Mouse (Mus musculus) regulatory T cell (primary cell): ENCODE data around the gene Iqcf1.

Experiments
- in situ Hi-C: fragments of 300-600 bp; cut with MboI, MseI; formaldehyde crosslinking; loops from one replicate; pipeline ENCODE4 v1.15.1; 2025; ENCODE audit warnings: high pct_unique_total_duplicates

Iqcf1 gene

GRCm38 (mm10) chr9:106499667-106500066 is at the start of gene Iqcf1:
TSS of gene Iqcf1 (plus strand) at chr9:106499967.
- in situ Hi-C loops, result no loop called here

DNA sequence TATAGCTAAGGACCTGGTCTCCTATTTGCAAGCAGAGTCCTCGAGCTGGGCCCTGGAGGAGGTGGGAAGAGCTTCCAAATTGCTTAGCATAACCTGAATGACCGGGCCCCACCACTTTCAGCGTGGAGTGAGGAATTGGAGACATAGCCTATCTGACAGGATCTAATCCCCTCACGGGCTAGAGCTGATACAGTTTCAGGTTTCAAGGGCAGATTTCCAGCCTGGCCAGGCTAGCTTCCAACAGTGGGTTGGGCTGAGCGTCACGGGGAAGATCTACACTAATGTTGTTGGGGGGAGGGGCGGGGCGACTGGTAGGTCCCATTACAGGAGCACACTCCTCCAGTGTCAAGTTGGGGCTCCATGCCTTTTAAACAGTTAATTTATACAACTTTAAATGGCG is 49.1 kb upstream of the Iqcf1 start:
- in situ Hi-C loops, result no loop called here

DNA sequence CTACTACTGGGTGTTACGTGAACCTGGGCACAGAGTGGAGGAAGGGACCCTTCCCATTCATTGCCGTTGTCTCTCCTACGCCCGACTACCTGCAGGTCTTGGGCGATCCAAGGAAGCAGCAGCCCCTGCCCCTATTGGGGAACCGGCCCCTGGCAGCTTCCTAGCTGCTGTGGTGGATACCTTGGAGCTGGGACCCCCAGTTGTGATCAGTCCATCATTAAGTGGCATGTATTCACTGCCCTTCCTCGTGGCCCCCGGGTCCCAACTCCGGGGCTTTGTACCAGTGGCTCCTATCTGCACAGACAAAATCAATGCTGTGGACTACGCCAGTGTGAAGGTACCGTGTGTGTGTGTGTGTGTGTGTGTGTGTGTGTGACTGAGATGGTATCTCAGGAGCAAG is 48.5 kb upstream of the Iqcf1 start:
- in situ Hi-C loops, result no loop called here

DNA sequence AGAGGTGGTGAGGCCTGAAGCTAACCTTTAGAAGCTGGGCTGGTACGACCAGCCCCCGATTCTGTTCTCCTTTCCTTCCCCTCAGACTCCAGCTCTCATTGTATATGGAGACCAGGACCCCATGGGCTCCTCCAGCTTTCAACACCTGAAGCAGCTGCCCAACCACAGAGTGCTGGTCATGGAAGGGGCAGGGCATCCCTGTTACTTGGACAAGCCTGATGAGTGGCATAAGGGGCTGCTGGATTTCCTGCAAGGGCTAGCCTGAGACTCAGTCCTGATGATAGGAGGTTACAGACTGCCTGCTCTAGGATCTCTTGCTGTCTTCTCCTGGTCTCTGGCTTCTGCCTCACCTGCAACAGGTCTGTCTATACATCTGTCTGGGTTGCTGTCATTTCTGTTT is 47.9 kb upstream of the Iqcf1 start:
- in situ Hi-C loops, result no loop called here

- in situ Hi-C loops, result no loop called here
Observed at GRCm38 (mm10) chr9:106452351-106452750, 47.4 kb upstream of the Iqcf1 start.

GRCm38 (mm10) chr9:106452821-106453220 is 46.9 kb upstream of the Iqcf1 start:
- in situ Hi-C loops, result no loop called here

- in situ Hi-C loops, result no loop called here
Observed at GRCm38 (mm10) chr9:106453271-106454070, 46.3 kb upstream of the Iqcf1 start, which contains the start of gene Pcbp4. TSS of gene Pcbp4 (plus strand) at chr9:106453291.

DNA sequence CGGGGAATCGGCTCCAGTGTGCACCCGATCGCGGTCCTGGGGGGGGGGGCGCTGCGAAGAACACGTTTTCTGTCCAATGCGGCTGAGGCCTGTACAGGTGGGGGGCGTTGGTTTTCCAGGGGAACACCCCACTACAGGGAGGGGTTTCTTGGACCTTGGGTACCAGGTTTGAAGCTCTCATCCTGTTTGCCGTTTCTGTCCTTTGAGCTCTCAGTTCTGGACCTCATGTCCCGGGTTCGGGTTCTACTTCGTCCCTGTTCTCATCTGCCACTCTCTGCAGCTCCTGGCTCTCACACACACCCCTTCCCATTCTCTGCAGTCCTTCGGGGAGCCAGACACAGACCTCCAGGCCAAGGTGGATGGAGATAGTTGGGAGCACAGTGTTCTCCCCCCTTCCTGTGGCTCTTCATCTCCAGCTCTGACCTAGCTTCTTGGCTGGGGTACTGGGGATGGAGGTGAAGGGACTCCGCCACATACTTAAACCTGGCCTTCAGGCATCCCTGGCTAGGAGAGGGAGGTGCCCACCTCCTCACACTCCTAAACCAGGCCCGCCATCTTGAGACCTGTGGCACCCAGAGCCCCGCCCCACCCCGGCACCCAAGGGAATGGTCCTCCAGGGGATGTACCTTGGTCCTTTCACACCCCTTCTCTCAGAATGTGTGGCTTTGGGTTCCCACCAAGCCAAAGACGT is 45.6 kb upstream of the Iqcf1 start:
- in situ Hi-C loops, result no loop called here

DNA sequence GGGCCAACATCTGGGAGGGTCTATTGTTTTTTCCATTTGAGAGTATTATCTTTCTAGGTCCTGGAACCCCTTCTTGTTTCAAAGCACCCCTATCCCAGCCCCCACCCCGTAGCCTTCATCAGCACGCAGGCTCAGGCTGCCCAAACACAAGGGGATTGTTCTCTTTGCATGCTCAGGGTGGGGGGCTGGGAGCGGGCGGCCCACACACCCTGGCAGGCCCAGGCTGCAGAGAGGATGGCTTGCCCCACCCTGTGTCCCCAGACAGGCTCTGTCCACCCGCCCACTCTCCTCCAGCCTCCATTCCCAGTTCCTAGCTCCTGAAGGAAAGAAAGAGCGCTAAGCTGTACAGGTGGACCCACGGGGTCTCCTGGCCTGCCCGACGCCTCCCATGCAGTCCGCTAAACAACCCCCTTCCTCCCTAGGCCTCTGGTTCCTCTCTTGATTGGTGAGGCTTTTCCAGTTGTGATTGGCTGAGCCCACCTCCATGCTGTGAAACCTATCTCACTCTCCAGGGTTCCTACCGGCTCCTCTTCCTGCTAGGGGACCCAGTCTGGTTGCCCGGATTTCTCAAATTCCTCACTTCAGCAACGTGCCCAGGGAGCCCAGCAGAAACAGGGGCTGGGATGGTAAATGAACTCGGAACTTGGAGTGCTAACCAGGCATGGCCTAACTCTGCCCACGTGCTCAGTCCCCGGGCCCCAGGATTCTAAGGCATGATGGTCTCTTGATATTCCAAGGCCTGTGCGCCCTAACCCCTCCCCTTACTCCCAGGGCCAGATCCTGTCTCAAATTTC is 44.7 kb upstream of the Iqcf1 start:
- in situ Hi-C loops, result no loop called here

- in situ Hi-C loops, result no loop called here
Observed at GRCm38 (mm10) chr9:106456325-106457162, 43.2 kb upstream of the Iqcf1 start.

DNA sequence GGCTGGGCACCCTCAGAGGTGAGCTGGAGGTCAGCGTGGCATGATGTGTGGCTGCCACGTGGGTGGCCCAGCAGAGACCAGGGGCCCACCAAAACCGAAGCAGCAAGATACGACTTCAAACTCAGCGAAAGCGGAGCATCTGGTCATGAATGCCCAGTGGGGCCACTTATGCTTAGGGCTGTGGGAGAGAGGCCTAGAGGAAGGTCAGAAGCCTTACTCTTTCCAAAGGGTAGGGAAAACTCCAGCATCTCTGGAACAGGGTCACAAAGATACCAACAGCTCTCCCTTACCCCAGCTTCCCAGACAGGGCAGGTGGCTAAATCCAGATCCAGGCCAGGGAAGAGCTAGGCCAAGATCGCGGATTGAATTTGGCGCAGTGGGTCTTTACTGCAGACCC is 42.6 kb upstream of the Iqcf1 start:
- in situ Hi-C loops, result no loop called here

DNA sequence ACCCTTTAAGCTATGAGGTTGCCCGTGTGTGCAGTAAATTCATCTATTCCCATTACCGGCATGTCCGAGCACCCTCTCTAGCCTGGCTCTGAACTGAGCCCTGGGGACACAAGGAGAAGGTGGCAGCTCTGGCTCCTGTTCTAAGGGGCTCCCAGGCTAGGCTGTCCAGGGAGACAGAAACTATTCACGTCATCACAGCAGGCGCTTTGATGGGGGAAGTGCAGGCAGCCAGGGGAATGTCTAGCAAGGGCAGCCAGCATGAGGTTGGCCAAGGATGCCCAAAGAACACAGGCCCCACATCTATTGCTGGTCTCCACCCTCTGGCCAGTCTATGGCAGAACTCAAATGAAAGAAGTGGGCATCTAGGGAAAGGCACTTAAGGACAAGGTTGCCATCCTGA is 41.8 kb upstream of the Iqcf1 start:
- in situ Hi-C loops, result no loop called here

DNA sequence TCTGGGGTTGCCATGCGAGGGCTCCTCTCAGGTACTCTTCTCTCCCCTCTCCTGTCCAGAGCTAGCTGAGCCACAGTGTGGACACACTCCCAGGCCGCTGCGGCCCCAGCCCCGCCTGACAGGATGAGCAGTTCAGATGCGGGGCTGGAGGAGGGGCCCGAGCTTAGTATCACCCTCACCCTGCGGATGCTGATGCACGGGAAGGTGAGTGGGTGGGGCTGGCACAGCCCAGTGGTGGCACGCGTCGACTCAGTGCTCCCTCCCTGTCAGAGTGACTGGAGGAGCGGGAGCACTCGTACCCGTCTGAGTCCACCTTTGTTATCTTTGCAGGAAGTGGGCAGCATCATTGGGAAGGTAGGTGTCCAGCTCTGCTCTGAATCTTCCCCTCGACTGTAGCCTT is 39.8 kb upstream of the Iqcf1 start:
- in situ Hi-C loops, result no loop called here

DNA sequence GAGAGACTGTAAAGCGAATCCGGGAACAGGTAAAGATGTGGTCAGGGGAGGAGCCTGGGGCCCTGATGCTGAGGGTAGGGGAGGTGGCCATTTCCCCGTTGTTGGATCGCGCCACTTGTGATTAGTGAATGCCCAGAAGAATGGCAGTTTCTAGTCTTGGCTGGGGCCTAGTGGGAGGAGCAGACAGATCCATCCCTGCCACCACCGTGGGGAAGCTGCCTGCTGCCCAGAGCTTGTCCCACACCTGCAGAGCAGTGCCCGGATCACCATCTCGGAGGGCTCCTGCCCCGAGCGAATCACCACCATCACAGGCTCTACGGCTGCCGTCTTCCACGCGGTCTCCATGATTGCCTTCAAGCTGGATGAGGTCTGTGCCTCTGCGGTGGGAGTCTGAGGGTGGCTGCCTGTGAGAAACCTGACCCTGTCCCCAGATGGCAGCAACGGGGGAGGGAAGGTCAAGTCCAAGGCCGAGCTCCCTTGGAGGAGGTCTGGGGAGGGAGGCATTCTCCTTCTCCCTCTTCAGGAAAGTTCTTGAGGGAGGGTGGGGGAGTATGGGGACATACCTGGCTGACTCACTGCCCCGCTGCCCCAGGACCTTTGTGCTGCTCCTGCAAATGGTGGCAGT is 39.3 kb upstream of the Iqcf1 start:
- in situ Hi-C loops, result no loop called here

- in situ Hi-C loops, result no loop called here
Observed at GRCm38 (mm10) chr9:106461026-106461415, 38.7 kb upstream of the Iqcf1 start.

DNA sequence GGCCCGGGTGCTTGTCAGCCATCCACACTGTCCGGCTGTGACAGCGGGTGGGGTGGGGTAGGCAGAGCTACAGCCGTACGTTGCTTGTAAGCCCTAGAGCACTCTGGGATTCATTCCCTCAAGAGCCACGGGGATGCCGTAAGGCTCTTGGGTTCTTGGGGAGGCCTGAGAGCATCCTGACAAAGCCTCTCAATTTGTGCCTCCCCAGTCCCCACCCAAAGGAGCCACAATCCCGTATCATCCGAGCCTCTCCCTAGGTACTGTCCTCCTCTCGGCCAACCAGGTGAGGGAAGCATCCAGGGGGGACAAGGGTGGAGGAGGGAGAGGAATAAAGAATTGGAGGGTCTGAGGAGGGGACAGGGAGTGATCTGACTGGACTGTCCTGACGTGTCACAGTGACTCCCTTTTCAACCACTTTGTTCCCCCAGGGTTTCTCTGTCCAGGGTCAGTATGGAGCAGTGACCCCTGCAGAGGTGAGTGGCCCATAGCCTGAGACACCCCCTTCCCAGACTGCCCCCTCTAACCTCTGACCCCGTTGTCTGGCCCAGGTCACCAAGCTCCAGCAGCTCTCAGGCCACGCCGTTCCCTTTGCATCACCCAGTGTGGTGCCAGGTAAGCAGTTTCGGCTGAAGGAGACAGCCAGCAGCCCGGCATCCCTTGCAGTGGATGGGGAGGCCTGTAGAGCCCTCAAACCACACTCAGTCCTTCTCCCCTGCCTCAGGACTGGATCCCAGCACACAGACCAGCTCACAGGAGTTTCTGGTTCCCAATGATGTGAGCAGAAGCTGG is 37.9 kb upstream of the Iqcf1 start:
- in situ Hi-C loops, result no loop called here

DNA sequence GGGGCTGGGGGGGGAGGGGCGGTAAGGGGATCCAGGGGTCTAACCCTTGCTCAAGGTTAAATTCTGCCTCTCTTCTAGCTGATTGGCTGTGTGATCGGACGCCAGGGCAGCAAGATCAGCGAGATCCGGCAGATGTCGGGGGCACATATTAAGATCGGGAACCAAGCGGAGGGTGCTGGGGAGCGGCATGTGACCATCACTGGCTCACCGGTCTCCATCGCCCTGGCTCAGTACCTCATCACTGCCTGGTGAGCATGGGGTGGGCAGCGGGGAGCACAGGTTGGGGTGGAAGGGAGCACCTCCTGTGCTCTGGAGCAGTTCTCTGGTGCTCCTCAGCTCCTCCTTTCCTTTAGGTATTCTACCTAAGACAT is 37.4 kb upstream of the Iqcf1 start:
- in situ Hi-C loops, result no loop called here

DNA sequence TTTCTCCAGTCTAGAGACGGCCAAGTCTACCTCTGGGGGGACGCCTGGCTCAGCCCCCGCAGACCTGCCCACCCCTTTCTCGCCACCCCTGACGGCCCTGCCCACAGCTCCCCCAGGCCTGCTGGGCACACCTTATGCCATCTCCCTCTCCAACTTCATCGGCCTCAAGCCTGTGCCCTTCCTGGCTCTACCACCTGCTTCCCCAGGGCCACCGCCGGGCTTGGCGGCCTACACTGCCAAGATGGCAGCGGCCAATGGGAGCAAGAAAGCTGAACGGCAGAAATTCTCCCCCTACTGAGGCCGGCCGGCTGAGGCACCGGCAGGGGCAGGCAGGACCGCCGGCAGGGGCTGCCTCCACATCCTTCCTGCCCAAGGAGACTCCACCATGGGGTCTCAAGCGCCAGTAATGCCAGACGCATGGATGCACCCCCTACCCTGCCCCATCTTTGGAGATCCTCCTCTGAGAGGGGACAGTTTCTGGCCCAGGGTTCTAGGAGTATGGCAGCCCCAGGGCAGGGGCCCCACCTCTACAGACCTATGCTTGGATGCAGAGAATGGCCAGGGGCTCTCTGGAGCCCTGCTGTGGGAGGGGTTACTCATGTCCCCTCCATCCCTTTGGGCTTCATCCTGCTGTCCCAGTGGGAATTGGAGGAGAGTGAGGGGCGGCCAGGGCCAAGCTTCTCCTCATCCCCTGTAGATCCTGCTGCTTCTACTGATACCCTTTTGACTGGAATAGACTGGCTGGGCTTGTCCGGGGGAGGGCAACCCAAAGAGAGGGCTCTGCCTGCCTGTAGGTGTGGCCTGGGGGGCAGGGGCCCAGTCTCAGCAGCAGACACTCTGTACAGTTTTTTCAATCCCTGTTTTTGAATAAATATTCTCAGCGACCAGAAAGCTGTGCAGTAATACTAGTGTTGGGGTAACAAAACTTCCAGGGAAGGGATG is 36.4 kb upstream of the Iqcf1 start:
- in situ Hi-C loops, result no loop called here
